Mouse (Mus musculus) gastrocnemius, postnatal 25 days (tissue): ENCODE measurements at regions not wholly inside any gene's neighbourhood (a gene's known extent, or its start where the extent isn't known, plus 50 kb on each side); places are given as distances from the start of the nearest gene placed in this dataset.
"Not testable (repeated sequence)": the region's sequence is repeated elsewhere in the genome, so short reads cannot be mapped to it uniquely, and the experiment has no call there.

Source experiments
- DNase-seq: peaks from one replicate; pipeline ENCODE4 v3.0.0; 2022

DNA sequence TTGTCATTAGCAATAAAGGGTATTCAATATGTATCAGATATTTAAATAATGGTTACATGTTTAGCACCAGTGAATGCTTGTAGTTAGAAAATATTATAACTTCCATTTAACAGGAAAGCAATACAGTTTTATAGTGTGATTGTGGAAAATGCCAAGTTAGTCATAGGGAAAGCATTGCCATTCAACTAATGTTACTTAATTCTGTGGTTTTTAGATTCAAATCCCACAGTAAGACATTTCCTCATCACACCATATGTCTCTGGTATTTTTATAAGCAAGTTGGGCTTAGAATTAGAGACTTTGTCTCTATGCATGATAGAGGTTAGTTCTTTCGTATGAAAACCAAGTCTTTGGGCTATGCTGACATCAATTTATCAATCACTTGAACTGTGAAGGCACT lies 133.0 kb downstream of the Prr30 start:
- no peak for DNase-seq

DNA sequence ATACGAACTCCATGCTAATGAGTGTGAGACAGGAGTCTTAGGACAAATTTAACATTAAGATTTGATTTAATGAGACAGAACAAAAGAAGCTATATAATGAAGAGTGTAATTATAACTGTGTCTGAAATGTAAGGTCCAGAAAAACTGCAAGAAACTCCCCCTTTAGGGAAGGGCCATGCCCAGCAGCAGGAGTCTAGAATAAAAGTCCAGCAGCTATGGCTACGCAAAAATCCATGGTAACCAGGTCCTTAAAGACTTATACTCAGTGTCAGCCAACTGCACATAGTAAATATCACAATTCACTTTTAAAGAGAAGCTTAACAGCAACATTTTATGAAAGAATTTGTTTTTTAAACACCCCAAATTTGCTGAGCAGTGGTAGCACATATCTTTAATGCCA lies 143.3 kb downstream of the Prr30 start:
- no peak for DNase-seq

DNA sequence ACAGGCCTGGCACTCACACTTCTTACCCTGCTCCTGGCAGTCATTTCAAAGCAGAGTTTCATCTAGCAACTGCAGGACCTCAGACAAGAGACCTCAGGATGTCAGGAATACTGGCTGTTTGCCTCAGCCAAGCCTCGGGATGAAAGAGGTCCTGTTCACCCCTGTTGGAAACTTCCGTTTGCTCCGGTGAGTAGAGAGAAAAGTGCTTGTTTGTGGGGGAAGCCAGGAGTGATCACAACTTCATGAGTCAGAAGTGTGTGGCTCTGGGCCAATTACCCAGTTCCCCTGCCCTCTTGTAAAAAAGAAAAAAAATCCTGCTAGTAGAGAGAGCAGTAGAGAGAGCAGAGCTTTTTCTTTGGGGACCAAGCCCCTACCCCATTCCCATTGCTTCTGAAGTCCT lies 144.2 kb downstream of the Prr30 start:
- DNase-seq = no peak

DNA sequence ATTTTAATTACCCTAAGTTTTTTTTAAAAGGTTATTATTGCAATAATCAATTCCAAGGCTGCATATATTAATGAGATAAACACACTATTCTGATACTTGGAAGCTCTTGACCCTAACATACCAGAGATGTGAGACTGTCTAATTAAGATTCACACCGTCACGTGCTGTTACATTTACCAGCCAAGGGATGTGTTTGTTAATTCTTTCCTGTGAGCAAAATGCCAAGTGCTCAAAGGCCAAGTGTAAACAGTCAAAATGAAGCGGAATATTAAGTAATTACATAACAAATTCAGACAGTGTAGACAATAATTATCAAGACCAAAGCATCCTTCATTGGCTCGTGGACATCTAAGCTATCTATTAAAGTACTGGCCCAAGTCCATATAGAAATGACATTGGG lies 145.3 kb downstream of the Prr30 start:
- DNase-seq = no peak

DNA sequence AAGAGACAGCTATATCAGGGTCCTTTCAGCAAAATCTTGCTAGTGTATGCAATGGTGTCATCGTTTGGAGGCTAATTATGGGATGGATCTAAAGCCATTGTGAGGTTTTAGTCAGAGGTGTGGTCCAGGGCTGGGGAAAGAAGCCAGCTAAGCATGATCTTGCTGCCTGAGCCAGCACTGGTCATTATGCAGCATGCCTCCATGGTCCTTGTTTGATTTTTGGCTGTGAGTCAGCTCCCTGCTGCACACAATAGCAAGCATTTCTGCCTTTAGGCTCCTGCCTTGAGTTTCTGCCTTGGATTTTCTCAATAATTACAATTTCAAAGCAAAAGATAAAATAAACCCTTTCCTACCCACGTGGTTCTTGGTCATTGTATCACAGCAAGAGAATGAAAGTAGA lies 147.4 kb downstream of the Prr30 start:
- DNase-seq = no peak

DNA sequence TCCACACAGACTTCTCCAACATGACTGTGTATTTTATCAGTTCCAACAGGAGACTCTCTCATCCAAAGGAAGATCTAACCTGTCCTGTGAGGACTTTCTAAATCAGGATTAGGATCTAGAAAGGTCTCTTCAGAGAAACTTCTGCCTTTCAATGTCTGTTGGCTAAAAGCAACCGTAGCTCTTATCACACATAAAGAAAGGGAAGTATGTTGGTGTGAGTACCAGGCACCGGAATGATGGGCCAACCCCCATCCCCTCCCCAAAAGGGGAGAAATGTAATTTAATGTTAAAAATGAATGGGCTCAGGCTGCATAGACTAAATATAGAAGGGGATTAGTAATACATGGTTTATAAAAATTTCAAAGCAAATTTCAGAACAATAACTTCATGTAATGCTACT lies 149.9 kb downstream of the Prr30 start:
- DNase-seq = no peak

DNA sequence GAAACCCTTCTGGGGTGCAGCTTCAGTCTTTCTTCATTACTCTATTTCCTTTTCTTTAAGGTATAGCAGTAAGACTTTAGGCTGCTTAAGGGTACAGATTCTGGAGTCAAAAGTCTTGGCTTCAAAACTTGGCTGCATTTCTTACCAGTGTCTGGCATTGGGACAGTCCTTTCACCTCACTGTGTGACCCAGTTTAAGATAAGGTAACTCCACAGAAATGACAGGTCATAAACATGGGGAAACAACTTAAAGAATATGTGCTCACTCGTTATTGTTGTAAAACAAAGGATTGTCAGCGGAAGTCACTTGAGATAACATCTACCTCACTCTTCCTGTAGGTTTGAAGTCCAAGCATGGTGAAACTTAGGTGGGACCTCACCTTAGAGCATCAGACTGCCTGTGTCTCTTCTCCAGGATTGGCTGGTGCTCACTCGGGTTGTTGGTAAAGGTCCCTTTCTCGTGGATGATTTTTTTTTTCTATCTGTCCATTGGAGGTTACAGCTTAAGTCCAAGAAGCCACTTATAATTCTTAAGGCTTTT lies 150.4 kb downstream of the Prr30 start:
- no peak for DNase-seq

DNA sequence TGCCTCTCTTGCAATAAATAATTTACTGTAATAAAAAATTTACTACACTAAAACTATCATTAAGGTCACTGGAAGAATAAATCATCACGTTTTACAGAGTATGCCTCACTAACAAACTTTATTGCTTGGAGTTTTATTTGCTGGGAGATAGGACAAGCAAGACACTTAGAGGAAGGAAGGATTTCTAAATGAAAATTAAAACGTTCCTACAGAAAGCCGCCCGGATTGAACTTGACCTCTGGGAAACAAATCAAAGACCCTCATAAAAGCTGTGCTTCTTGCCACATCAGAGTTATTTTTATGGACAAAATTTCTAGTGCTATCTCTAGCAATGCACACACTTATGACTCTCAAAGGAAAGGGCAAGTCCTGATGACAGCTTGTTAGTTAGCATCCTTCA lies 156.6 kb downstream of the Prr30 start:
- no peak for DNase-seq

DNA sequence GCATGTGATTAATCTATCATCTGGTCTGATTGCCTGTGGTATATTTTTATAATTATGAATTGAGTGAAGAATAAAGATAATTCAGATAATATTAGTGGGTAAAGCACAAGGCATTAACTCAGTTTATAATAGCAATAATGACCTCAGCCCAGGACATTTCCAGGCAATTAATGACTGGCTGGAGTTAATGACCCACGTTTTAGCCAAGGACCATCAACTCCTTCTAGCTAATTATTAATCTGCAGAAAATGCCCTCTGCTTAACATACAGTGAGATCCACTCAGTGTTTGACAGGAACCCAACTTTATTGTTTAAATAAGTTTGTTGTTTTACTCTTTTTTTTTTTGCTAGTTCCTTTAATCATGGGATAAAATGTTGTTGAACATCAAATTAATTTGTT lies 199.1 kb downstream of the Prr30 start:
- no peak for DNase-seq

DNA sequence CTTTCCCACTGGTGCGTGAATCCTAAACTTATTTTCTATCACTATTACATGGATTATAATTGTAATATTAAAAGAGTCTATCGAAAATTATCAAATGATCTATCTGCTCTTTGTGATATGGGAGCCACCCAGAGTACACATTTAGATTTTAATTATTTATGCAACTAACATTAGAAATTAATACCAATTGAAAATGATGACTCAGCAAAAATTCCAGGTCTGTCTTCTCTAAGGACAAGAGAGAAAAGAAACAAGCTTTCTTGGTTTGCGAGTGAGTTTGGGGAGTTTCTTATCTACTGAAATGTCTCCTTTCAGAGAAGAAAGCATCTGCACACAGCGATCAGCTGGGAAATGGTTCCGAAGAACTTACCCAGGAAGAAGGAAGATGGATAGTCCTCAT lies 219.4 kb downstream of the Prr30 start:
- no peak for DNase-seq

DNA sequence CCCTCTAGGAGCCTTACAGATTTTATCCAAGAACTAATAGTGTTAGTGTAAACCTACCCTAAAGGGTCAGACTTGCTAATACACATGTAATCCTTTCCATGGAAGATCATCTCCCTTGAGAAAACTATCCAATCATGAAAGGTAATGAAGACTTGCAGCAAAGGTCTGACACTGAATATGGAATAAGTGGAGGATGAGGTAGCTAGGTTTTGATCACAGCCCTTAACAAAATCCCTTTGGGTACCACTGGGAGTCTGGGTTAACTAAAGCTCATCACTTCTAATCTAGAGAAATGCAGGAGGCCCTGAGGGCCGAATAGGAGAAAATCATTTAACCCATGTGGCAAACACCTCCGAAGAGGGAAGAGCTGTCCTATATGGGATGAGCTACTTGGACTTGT lies 221.6 kb downstream of the Prr30 start:
- no peak for DNase-seq

DNA sequence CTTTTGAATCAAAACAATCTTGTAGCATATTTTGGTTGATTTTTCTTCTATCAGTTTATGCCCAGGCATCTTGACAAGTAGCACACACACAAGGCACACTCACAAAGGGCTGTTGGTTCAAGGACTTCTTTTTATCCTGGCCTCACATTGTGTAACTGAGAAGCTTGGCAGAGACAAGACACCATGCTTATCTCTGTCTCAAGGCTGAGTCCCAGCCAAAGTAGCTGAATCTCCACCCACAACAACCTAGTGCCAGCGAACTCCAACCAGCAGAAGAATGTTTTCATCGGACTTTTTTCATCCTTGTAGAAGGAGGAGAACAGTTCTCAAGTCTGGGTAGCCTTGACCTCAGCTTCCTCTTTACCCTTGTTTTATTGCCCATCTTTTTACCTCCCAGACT lies 229.2 kb downstream of the Prr30 start:
- DNase-seq = peak; percentile 25

DNA sequence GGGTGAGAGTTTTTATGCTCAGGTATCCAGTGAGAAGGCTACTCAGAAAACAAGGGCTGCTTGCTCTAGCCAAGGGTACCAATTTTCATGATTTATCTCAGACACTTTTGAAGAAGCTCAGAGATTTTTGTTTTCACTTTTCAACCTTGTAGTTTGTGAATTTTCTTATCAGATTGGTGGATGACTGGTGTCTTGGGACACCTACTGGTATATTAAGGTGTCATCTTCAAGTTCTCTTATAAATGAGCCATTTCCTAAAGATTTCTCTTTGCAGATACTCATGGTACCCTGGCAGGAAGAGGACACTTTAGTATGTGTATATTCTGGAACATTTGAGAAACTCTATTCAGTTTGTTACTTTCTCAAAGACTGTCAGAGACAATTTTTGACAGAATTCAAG lies 239.9 kb downstream of the Prr30 start:
- DNase-seq = no peak

DNA sequence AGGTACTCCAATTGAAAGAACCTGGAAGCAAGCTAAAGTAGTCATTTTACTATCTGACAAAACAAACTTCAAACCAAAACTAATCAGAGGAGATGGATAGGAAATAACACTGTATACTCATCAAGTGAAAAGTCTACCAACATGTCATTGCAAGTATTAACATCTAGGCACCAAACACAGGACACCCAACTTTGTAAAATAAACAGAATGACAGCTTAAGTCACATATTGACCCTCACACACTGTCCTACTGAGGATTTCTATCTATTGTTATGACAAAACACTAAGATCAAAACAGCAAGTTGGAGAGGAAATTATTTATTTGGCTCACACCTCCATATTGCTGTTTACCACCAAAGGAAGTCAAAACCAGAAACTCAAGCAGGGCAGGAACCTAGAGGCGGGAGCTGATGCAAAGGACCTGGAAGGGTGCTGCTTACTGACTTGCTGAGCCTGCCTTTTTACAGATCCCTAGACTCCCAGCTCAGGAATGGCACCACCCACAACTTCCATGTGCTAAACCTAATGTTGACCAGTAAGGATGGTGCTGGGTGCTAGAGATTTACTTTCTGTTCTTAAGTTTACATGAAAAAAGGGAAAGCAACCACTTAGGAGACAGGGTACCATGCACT lies 244.2 kb downstream of the Prr30 start:
- DNase-seq = no peak

DNA sequence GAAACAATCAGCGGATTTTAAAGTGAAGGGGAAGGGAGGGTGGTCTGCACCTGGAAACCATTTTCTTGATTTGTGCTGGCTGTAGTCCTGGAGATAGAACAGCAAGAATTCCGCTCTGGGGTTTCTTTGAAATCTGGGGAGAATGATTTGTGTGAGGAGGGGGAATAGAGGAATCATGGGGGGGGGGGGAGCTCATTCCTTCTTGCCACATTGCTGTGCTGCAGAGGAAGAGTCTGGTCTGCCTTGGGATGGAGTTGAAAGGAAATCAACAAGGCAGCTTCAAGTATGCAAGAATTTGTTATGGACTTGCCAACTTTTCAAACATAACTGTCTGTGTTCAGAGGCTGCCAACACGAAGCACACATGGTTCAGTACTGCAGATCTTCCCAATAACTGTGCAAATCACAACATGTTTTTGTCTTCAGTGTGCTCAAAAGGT lies 249.4 kb downstream of the Prr30 start:
- DNase-seq = no peak

DNA sequence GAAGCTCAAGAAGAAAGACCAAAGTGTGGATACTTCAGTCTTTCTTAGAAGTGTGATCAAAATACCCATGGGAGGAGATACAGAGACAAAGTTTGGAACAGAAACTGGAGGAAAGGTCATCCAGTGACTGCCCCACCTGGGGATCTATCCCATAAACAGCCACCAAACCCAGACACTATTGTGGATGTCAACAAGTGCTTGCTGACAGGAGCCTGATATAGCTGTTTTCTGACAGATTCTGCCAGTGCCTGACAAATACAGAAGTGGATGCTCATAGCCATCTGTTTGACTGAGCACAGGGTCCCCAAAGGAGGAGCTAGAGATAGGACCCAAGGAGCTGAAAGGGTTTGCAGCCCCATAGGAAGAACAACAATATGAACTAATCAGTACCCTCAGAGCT lies 252.5 kb downstream of the Prr30 start:
- DNase-seq = not testable (repeated sequence)

DNA sequence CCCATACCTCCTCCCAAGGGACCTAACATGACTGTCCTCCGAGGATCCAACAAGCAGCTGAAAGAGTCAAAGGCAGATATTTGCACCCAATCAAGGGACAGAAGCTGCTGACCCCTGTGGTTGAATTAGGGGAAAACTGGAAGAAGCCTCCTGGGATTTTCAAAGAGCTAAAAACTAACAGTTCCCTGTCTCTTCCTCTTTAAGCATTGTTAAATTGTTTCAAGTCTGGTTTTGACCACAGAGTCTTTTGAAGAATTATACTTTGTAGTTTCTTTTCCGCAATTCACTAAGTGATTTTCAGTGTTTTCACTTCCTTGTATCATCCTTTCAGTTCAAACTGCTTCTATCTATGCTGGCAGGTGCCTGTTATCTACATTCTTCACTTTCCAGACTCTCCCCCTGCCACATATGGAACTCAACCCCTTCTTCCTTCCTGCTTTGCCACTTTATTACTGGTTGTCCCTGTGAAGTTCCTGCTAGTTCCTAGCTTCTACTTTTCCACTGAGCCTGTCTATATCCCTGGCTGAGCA lies 262.7 kb downstream of the Prr30 start:
- no peak for DNase-seq

DNA sequence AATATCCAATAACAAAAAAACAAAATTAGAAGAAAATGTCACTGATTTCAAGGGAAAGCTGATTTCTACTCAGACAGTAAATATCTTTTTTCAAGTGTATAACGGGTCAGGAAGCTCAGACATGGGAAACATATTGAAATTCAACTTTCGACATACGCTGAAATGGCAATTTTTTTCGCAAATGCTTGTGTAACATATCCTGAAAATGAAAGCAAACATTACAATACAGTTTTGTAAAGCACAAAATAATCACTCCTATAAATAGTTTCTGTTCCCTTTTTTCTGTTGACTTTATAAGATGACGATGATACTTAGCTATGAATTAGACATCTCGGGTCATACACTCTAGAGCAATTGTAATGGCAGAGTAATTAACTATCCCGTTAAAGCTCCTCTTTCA lies 265.6 kb downstream of the Prr30 start:
- no peak for DNase-seq

DNA sequence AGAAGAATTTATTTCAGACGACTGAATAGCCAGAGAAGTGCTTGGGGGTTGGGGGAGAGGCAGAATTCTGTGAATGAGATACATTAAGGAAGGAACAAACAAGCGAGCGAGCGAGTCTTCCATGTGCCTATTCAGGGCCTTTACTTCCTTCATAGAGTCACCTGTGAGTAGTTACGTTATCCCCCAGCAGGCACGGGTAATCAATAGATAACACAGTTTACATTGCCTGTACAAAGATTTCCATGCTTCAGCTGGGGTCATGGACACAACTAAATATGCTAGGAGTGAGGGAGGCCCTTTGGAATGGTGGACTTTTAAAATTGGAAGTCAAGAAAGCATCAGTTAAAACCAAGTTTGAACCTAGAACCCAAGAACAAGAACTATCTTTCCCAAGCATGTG lies 275.2 kb downstream of the Prr30 start:
- DNase-seq = no peak

DNA sequence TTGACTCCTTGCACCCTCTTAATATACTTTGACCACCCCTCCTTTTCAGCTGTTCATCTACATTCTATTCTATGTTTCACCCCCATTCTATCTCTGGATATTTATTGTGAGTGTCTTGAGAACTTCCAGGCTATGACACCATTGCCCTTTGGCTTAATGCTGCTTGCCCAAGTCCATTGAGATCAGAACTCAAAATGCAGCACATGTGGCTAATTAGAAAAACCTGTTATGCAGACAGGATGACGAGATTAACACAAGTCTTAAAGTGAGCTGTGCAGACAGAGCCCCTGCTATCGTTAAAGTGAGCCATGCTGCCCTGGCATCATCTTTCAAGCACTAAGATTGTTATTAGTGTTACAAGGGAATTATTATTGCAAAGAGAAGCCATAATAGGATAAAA lies 299.9 kb downstream of the Prr30 start:
- DNase-seq = no peak

DNA sequence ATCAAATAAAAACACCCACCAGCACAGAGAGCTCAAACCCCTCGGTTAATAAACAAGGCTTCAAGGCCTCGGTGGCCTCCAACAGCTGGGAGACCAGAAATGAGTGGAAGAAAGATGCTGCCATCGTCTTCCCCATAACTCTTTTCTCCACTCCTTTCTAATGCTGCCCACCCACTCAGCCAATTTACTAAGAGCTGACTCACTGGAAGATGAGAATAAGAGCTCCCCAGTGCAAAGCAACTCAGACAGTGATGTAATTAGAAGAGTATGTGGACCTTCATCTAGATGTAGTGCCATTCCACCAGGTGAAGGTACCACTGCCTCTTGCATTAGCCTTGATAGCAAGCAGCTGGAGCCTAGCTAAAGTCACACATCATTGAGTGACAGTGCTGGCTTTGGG lies 301.1 kb downstream of the Prr30 start:
- no peak for DNase-seq

DNA sequence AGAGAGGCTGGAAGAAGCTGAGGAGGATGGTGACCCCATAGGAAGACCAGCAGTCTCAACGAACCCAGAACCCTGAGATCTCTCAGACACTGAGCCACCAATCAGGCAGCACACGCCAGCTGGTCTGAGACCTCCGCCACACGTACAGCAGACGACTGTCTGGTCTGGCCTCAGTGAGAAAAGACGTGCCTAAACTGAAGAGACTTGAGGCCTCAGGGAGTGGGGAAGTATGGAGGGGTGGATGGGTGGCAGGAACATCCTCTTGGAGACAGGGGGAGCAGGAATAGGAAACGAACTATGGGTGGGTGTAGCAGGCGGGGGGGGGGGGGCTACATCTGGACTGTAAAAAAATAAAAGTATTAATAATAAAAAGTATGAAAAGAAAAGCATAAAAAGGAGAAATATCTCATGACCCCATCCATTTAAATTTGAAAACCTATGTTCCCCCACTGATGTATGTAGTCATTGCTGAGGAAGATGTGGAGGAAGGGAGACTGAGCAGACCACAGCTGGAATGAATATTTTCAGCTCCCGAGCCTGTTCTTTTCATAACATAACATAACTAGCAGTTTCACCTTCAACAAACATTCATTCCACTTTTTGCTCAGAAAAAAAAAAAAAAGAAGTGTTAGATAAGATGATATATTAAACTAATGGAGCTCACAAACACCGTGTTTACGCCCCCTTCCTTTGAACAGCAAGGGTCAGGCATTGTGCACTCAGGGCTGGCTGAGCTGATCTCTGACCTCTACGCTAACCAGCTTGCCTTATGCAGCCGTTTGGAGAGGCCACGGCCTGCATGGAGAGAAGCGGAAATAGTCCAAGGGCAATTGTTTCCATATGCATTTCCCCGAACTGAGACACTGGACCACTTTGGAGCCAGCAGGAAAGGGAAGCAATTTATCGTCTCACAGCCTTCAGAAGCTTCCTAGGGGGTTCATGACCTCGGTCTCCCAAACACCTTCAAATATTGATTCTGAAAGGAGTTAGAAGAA lies 310.7 kb downstream of the Prr30 start:
- no peak for DNase-seq

DNA sequence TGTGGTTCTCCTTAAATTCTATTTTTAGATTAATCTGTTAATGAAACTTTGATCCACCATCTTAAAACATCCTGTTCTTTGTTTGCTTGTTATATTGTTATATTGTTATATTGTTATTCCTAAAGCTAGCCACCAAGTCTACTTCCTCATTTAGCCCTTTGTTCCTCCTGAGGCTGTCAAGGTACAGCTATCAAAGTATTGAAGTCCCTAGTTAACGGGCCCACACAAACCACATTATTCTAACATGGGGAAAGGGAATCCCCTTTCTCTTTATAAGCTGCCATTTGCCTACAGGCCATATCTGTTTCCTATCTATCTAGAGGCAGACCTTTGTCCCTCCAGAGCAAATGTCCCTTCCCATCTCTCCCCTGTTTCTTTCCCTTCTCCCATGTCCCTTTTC lies 317.0 kb downstream of the Prr30 start:
- no peak for DNase-seq
